Mouse (Mus musculus) heart, embryonic 16.5 days (tissue): ENCODE measurements at regions not wholly inside any gene's neighbourhood (a gene's known extent, or its start where the extent isn't known, plus 50 kb on each side); places are given as distances from the start of the nearest gene placed in this dataset.
A peak's percentile ranks its signal among the peaks of the same experiment; 100 is the strongest.

ENCODE experiments used
- ATAC-seq: fragments of 200-750 bp; cut with Nextera tagmentation; replicated peaks from 2 replicates; pipeline ENCODE4 v1.8.0; 2017; ENCODE audit warnings: moderate number of reproducible peaks; ENCODE audit not compliant: insufficient read depth, low FRiP score; ENCODE audit errors: extremely low read depth
- H3K27ac ChIP-seq: fragments of 300-500 bp; sonication (generic); 2 replicates; pipeline ENCODE4 v1.5.1; 2014; ENCODE audit warnings: mild to moderate bottlenecking, low read length, control low read depth, moderate library complexity
- H3K27me3 ChIP-seq: fragments of 300-500 bp; sonication (generic); 2 replicates; pipeline ENCODE4 v1.6.1; 2014; ENCODE audit warnings: low read length, mixed read lengths; ENCODE audit not compliant: control insufficient read depth, insufficient read depth
- H3K36me3 ChIP-seq: fragments of 300-500 bp; sonication (generic); 2 replicates; pipeline ENCODE4 v1.6.1; 2014; ENCODE audit not compliant: control insufficient read depth, insufficient read depth
- H3K4me1 ChIP-seq: fragments of 300-500 bp; sonication (generic); 2 replicates; pipeline ENCODE4 v1.6.1; 2014; ENCODE audit warnings: low read length, mixed read lengths; ENCODE audit not compliant: control insufficient read depth, insufficient read depth
- H3K4me2 ChIP-seq: fragments of 300-500 bp; sonication (generic); 2 replicates; pipeline ENCODE4 v1.6.1; 2014; ENCODE audit warnings: low read depth, mild to moderate bottlenecking, control low read depth, low read length
- H3K4me3 ChIP-seq: fragments of 300-500 bp; sonication (generic); 2 replicates; pipeline ENCODE4 v1.5.1; 2014; ENCODE audit warnings: mild to moderate bottlenecking, control low read depth, low read length
- H3K9ac ChIP-seq: fragments of 300-500 bp; sonication (generic); 2 replicates; pipeline ENCODE4 v1.6.1; 2014; ENCODE audit warnings: low read length, control low read depth
- H3K9me3 ChIP-seq: fragments of 300-500 bp; sonication (generic); replicated peaks from 2 replicates; pipeline ENCODE4 v1.6.1; 2016; ENCODE audit warnings: low read length; ENCODE audit not compliant: control insufficient read depth
- WGBS: fragments of 180-500 bp; shearing (Covaris S2); extraction: QIAGEN DNeasy Blood & Tissue Kit; methylation state at CpG from one replicate; pipeline ENCODE4 v1.1.7; 2014; 5-methylcytosine and 5-hydroxymethylcytosine counted together

DNA sequence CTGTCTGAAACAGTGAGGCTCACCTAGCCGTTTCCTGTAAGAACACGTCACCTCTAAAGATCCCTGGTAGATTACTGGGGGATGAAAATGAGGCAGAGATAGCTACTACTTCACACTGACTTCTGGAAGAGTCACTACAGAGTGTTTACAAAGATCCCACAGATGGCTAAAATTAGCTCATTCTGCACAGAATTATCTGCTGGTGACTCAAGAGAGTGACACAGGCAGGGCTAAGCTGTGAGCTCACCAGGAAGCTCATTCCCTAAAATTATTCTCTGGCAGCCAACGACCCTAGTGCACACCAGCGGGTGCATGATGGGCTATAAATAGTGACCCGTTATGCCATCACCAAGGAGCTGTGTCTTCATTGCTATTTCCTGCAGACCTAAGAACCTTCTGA is 53.2 kb upstream of the Ddah1 start:
- no peaks in the 10 kb centered on the region for H3K9me3 ChIP-seq
- H3K27ac ChIP-seq, result peak overlapping the region; percentile 64
- H3K36me3 ChIP-seq, result no peaks in the 10 kb centered on the region
- WGBS, result 32% methylated on average over 5 of the region's 5 CpGs
- H3K27me3 ChIP-seq, result no peaks in the 10 kb centered on the region
- peak; percentile 87 for ATAC-seq
- no peak overlapping the region for H3K9ac ChIP-seq
- H3K4me3 ChIP-seq, result no peak overlapping the region
- no peak overlapping the region for H3K4me2 ChIP-seq
- H3K4me1 ChIP-seq, result peaks cover 33% of the 10 kb centered on the region

DNA sequence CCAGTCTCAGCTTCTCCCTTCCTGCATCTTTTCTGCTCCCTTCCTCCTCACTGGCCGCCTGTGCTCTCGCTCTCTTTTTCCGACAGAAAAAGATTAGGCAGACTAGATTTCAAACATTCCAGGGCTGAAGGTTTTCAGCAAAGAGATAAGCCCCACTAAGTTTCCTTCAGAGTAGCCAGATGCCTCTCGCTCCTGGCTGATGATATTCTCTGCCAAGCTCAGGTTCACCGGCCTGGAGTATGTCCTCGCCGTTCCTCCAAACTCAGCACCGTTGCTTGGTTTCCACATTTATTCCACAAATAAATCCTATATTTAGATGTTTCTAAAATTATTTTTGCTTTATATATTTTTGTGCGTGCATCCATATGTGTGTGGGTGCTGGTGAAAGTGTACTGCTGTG is 54.3 kb upstream of the Ccn1 start:
- no peaks in the 10 kb centered on the region for H3K9me3 ChIP-seq
- WGBS, result 24% methylated on average over 9 of the region's 9 CpGs
- H3K36me3 ChIP-seq, result no peaks in the 10 kb centered on the region
- H3K27ac ChIP-seq, result peak overlapping the region; percentile 64
- H3K4me3 ChIP-seq, result no peak overlapping the region
- ATAC-seq, result peak; percentile 45
- H3K4me1 ChIP-seq, result peaks cover 33% of the 10 kb centered on the region
- no peaks in the 10 kb centered on the region for H3K27me3 ChIP-seq
- peak overlapping the region; percentile 40 for H3K4me2 ChIP-seq
- H3K9ac ChIP-seq, result peak overlapping the region; percentile 9; the same call in 1 of the 2 replicates

- Histone ChIP-seq H3K4me1 (peaks cover 33% of the 10 kb centered on the region), H3K9me3 (no peaks in the 10 kb centered on the region), H3K36me3 (no peaks in the 10 kb centered on the region), H3K4me2 (peak overlapping the region; percentile 38; the same call in 1 of the 2 replicates), H3K27me3 (no peaks in the 10 kb centered on the region), H3K27ac (peak overlapping the region; percentile 64), H3K9ac (peak overlapping the region; percentile 60), H3K4me3 (no peak overlapping the region)
- peak; percentile 21; the same call in 1 of the 2 replicates for ATAC-seq
- WGBS, result 10% methylated on average over 11 of the region's 11 CpGs
These were observed 53.7 kb upstream of the Ccn1 start for GRCm38 (mm10) chr3:145703411-145703924.

- no peak overlapping the region for H3K27ac ChIP-seq
- WGBS, result 55% methylated on average over 5 of the region's 5 CpGs
- H3K4me2 ChIP-seq, result no peak overlapping the region
- ATAC-seq, result no peak
- H3K4me1 ChIP-seq, result peaks cover 33% of the 10 kb centered on the region
- no peaks in the 10 kb centered on the region for H3K36me3 ChIP-seq
- H3K27me3 ChIP-seq, result no peaks in the 10 kb centered on the region
- H3K9ac ChIP-seq, result no peak overlapping the region
- no peaks in the 10 kb centered on the region for H3K9me3 ChIP-seq
- H3K4me3 ChIP-seq, result no peak overlapping the region
These were observed 53.0 kb upstream of the Ccn1 start for GRCm38 (mm10) chr3:145702739-145703138.

DNA sequence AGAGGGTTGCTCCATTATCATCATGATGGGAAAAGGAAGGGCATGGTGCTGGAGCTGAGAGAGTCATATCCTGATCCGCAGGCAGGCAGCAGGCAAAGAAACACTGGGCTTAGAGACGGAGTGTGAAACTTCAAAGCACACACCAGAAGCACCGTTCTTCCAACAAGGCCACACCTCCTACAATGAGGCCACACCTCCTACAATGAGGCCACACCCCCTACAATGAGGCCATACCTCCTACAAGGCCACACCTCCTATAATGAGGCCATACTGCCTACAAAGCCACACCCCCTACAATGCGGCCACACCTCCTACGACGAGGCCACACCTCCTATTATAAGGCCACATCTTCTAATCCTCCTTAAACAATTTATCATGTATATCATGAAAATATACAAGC is 52.2 kb upstream of the Ccn1 start:
- Histone ChIP-seq H3K27ac (no peak overlapping the region), H3K27me3 (no peaks in the 10 kb centered on the region), H3K4me3 (no peak overlapping the region), H3K36me3 (no peaks in the 10 kb centered on the region), H3K9me3 (no peaks in the 10 kb centered on the region), H3K4me1 (peaks cover 33% of the 10 kb centered on the region), H3K4me2 (no peak overlapping the region), H3K9ac (no peak overlapping the region)
- no peak for ATAC-seq
- 73% methylated on average over 6 of the region's 6 CpGs for WGBS
